In the genomic region with DNA sequence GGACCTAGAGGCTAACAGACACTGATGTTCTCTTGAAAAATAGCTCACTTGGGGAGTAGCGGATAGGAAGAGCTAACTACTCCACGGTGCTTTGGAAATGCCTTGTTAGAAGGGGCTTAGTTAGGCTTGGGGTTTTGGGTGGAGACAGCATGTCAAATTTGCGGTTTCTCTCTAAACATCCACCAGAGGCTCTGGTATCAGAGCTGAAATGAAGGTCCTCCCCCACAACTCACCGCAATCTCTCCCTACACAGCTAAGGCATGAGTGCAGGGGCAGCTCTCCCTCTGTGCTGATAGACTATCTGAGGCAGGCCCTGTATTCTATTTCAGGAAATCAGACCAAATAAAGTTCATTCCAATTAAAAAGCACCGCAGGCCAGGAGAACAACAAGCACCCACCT, we compare ENCODE assay signal across 8 mouse cellular contexts.
A peak's percentile ranks its signal among the peaks of the same experiment; 100 is the strongest.
DNase-seq lines count a peak whose midpoint lies in the region; ATAC-seq and TF ChIP-seq lines count a peak whose summit lies in the region.
"Had no signal": no experiment of that assay in that cellular context is flagged by ENCODE, and none has a peak within 500 bp of the region (broad histone marks: within the 10 kb centered on the region; RNA-seq: fewer than 3 reads in every experiment).

No protein-coding gene starts in this region.

- TF ChIP-seq CTCF in C2C12 (IDR thresholded peaks at IDR 0.05; ENCODE audit: control insufficient read depth, insufficient read depth, insufficient read length) (no peak), MEL (IDR thresholded peaks at IDR 0.05 in 2 of 3, conservative IDR thresholded peaks at IDR 0.05 in 1 of 3; ENCODE audit: control insufficient read depth in 1 of 3, insufficient read depth in 1 of 3, low read depth in 2 of 3, low read length in 3 of 3, poor library complexity in 1 of 3, severe bottlenecking in 1 of 3) (no peak)

- 17% methylated on average over 5 of the region's 5 CpGs for WGBS in heart, embryonic 16.5 days

- H3K79me2 ChIP-seq in C2C12 (ENCODE audit: control insufficient read depth, insufficient read depth), result no peaks in the 10 kb centered on the region
- no peaks in the 10 kb centered on the region for H3K79me2 ChIP-seq in MEL (ENCODE audit: control insufficient read depth, insufficient read depth, low read length, poor library complexity)

- H3ac ChIP-seq in C2C12 (ENCODE audit: control insufficient read depth, insufficient read length, low read depth), result peak overlapping the region; percentile 6

- H3K36me3 ChIP-seq in heart, embryonic 16.5 days (ENCODE audit: control insufficient read depth, insufficient read depth), result no peaks in the 10 kb centered on the region
- no peaks in the 10 kb centered on the region for H3K36me3 ChIP-seq in C2C12 (ENCODE audit: control insufficient read depth, insufficient read depth)
- H3K36me3 ChIP-seq in MEL (ENCODE audit: control insufficient read depth in 1 of 2, insufficient read depth in 2 of 2, low read length in 2 of 2), result peaks cover 0 to 2% of the 10 kb centered on the region in 2 experiments; a peak in 2 of 4 replicates

- no peak for DNase-seq in heart, adult 8-10 months (ENCODE audit: low spot score)
- peak; percentile 81 for DNase-seq in MEL (ENCODE audit: low read depth, low spot score)
- no peak for DNase-seq in layer of hippocampus, postnatal 10 days (ENCODE audit: low spot score in 2 of 2)
- DNase-seq in ovary, postnatal 36 days (ENCODE audit: low spot score), result no peak
- DNase-seq: heart, adult 11 months had no signal

- no peak overlapping the region for H3K4me3 ChIP-seq in heart, embryonic 16.5 days (ENCODE audit: low read length)
- no peak overlapping the region for H3K4me3 ChIP-seq in C2C12 (ENCODE audit: insufficient read depth, poor library complexity, severe bottlenecking)
- no peak overlapping the region for H3K4me3 ChIP-seq in MEL (ENCODE audit: control insufficient read depth in 1 of 2, insufficient read depth in 1 of 2, low read depth in 2 of 2, low read length in 2 of 2)

- H3K27me3 ChIP-seq in heart, embryonic 16.5 days (ENCODE audit: control insufficient read depth, insufficient read depth, low read length), result peaks cover 18% of the 10 kb centered on the region
- H3K27me3 ChIP-seq in C2C12 (ENCODE audit: control insufficient read depth, insufficient read depth, insufficient read length) (peaks cover 36% of the 10 kb centered on the region), MEL (ENCODE audit: control insufficient read depth in 1 of 2, insufficient read depth in 2 of 2, low read length in 2 of 2) (no peaks in the 10 kb centered on the region)

- peak; percentile 75 to 87 for TF ChIP-seq EP300 in MEL (IDR thresholded peaks at IDR 0.05; ENCODE audit: low read depth in 1 of 2, low read length in 2 of 2)

- peaks cover 27% of the 10 kb centered on the region for H3K4me1 ChIP-seq in heart, embryonic 16.5 days (ENCODE audit: control insufficient read depth, insufficient read depth, low read length)
- peaks cover 0 to 6% of the 10 kb centered on the region in 2 experiments; a peak in 1 of 4 replicates for H3K4me1 ChIP-seq in MEL (ENCODE audit: control insufficient read depth in 1 of 2, insufficient read depth in 2 of 2, low read length in 2 of 2)

- peak; percentile 55; the same call in 1 of the 2 replicates for ATAC-seq in heart, embryonic 16.5 days (replicated peaks; ENCODE audit: extremely low read depth, insufficient read depth, low FRiP score)
- peak; percentile 85 for ATAC-seq in megakaryocyte progenitor cell, adult 5-6 weeks (replicated peaks; ENCODE audit: poor library complexity)

- H3K79me3 ChIP-seq in C2C12 (ENCODE audit: low read depth), result no peaks in the 10 kb centered on the region

- no peak overlapping the region for H3K27ac ChIP-seq in heart, embryonic 16.5 days (ENCODE audit: low read length)
- no peak overlapping the region for H3K27ac ChIP-seq in MEL (ENCODE audit: control insufficient read depth, low read depth, low read length)

- TF ChIP-seq POLR2A in MEL (IDR thresholded peaks at IDR 0.05; ENCODE audit: control insufficient read depth in 1 of 2, insufficient read depth in 1 of 2, low read depth in 1 of 2, low read length in 2 of 2, poor library complexity in 1 of 2), result no peak

- TF ChIP-seq RAD21 in MEL (IDR thresholded peaks at IDR 0.05; ENCODE audit: low read depth, low read length), result no peak

- no peak overlapping the region for H3K9ac ChIP-seq in heart, embryonic 16.5 days (ENCODE audit: low read length)
- no peak overlapping the region for H3K9ac ChIP-seq in MEL (ENCODE audit: control insufficient read depth, low read depth, low read length, poor library complexity, severe bottlenecking)

- H3K4me2 ChIP-seq in heart, embryonic 16.5 days (ENCODE audit: low read depth, low read length), result peak overlapping the region; percentile 19; the same call in 1 of the 2 replicates

- H3K9me3 ChIP-seq in heart, embryonic 16.5 days (replicated peaks; ENCODE audit: control insufficient read depth, low read length), result no peaks in the 10 kb centered on the region
- H3K9me3 ChIP-seq in MEL (replicated peaks; ENCODE audit: insufficient read depth, low read length), result no peaks in the 10 kb centered on the region

TF ChIP-seq in C2C12, 6 proteins besides CTCF, POLR2A, EP300 and RAD21:
- TF ChIP-seq USF1 (IDR thresholded peaks at IDR 0.05; ENCODE audit: low read depth) (no peak), FOSL1 (IDR thresholded peaks at IDR 0.05; ENCODE audit: insufficient read depth, low read length, poor library complexity, severe bottlenecking) (no peak), MYOD1 (IDR thresholded peaks at IDR 0.05; ENCODE audit: control insufficient read depth, insufficient read length, low read depth) (no peak)

TF ChIP-seq in MEL, 35 proteins besides CTCF, POLR2A, EP300 and RAD21:
- peak; percentile 93 for TF ChIP-seq RCOR1 (IDR thresholded peaks at IDR 0.05; ENCODE audit: low read depth, low read length)
- TF ChIP-seq ZMIZ1 (IDR thresholded peaks at IDR 0.05; ENCODE audit: low read depth, low read length), result no peak
- TF ChIP-seq MAFK (IDR thresholded peaks at IDR 0.05; ENCODE audit: borderline replicate concordance, low read depth, low read length), result peak; percentile 29; the same call in 1 of the 2 replicates
- TF ChIP-seq UBTF (IDR thresholded peaks at IDR 0.05; ENCODE audit: borderline replicate concordance, insufficient read depth, low read depth, low read length), result no peak
- no peak for TF ChIP-seq KAT2A (conservative IDR thresholded peaks at IDR 0.05; ENCODE audit: low read depth, low read length)
- TF ChIP-seq BHLHE40 (IDR thresholded peaks at IDR 0.05; ENCODE audit: borderline replicate concordance, low read depth, low read length), result peak; percentile 49; the same call in 1 of the 2 replicates
- TF ChIP-seq ZNF384 (IDR thresholded peaks at IDR 0.05; ENCODE audit: low read depth, low read length), result no peak
- TF ChIP-seq SMC3 (IDR thresholded peaks at IDR 0.05; ENCODE audit: low read depth, low read length), result no peak
- TF ChIP-seq ETS1 (IDR thresholded peaks at IDR 0.05; ENCODE audit: low read depth, low read length), result peak; percentile 56; the same call in 1 of the 2 replicates
- no peak for TF ChIP-seq NRF1 (IDR thresholded peaks at IDR 0.05; ENCODE audit: insufficient read depth, low read depth, low read length, poor library complexity, severe bottlenecking)
- 0 out of 2 replicates have a peak, but pooled peaks have one; percentile 36 for TF ChIP-seq SIN3A (IDR thresholded peaks at IDR 0.05; ENCODE audit: low read length)
- TF ChIP-seq E2F4 (IDR thresholded peaks at IDR 0.05; ENCODE audit: borderline replicate concordance, low read depth, low read length), result no peak
- peak; percentile 40; the same call in 1 of the 2 replicates for TF ChIP-seq TAL1 (IDR thresholded peaks at IDR 0.05; ENCODE audit: low read length)
- TF ChIP-seq CHD2 (IDR thresholded peaks at IDR 0.05; ENCODE audit: low read length), result no peak
- TF ChIP-seq ELF1 (IDR thresholded peaks at IDR 0.05; ENCODE audit: low read depth, low read length), result no peak
- no peak for TF ChIP-seq HCFC1 (IDR thresholded peaks at IDR 0.05; ENCODE audit: low read depth, low read length)
- no peak for TF ChIP-seq POLR2AphosphoS5 (IDR thresholded peaks at IDR 0.05; ENCODE audit: borderline replicate concordance, low read depth, low read length)
- TF ChIP-seq MYC (IDR thresholded peaks at IDR 0.05; ENCODE audit: low read depth, low read length), result 0 out of 2 replicates have a peak, but pooled peaks have one; percentile 39
- TF ChIP-seq GABPA (IDR thresholded peaks at IDR 0.05; ENCODE audit: low read depth, low read length), result no peak
- TF ChIP-seq TCF12 (IDR thresholded peaks at IDR 0.05; ENCODE audit: low read depth, low read length), result peak; percentile 75
- TF ChIP-seq GATA1 (IDR thresholded peaks at IDR 0.05; ENCODE audit: low read depth, low read length), result peak; percentile 79
- TF ChIP-seq MEF2A (IDR thresholded peaks at IDR 0.05; ENCODE audit: extremely low read depth, insufficient replicate concordance, low read depth, low read length, poor library complexity, severe bottlenecking), result peak; percentile 67; the same call in 1 of the 2 replicates
- 0 out of 2 replicates have a peak, but pooled peaks have one; percentile 44 for TF ChIP-seq TBP (IDR thresholded peaks at IDR 0.05; ENCODE audit: low read depth, low read length)
